Mouse (Mus musculus) heart, postnatal 0 days (tissue): ENCODE results near the gene Coro2b.

Experiments
- CTCF ChIP-seq: IDR thresholded peaks from 2 replicates; pipeline ENCODE4 v1.5.1; 2016; ENCODE audit warnings: antibody characterized with exemption, control low read depth, low read depth
- EP300 ChIP-seq: IDR thresholded peaks from 2 replicates; pipeline ENCODE4 v1.6.1; 2016; ENCODE audit warnings: antibody characterized with exemption, low read depth

- no peak for TF ChIP-seq CTCF
- no peak for TF ChIP-seq EP300
These were observed 18.3 kb downstream of the Coro2b start for GRCm38 (mm10) chr9:62518572-62518971.
